Mouse (Mus musculus): Measurements from ENCODE around the gene Sergef. TPM values are rescaled to one million over a fixed set of nuclear protein-coding genes. Genes with fewer than 3 reads are reported as not detected.

Gene Sergef
- polyA plus RNA-seq, 1 experiment from 2014 or later: 34.5 TPM

DNA sequence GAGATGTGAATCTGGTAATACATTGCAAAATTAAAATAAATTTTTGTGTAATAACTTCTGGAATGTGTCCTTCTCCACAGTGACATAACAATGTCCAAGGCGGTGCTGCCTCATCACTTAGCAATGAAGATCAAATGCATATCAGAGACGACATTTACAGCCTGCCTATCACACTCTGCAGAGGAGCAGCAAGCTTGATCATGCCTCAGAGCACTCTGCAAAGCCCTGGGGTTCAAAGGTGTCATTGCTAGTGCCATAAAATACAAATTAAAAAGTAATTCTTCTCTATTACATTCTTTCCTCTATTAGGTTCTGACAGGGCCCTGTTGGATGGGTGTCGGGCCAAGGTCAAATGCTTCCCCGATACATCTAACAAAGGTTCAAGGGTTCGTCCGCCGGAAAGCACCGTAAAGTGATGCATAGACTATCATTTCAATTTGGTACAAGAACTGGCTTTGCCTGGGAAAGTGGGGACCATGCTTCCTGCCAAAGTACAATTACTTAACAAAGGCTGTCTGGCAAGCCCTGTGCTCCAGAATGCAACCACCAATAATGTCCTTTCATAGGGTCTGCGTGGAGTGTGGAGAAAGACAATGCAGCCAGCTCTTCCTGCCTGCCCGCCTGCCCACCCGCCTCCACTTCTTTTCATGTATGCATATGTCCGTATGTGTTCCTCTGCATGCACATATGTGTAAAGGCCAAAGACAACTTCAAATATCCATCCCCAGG is 130.9 kb downstream of the Sergef start:
- Histone ChIP-seq H3K4me3 (no peak overlapping the region), H3K27ac (peak overlapping the region; percentile 86), H3K27me3 (peaks cover 20% of the 10 kb centered on the region; the same call in 1 of the 2 replicates), H3K9ac (no peak overlapping the region), H3K4me2 (0 out of 2 replicates have a peak overlapping the region, but pooled peaks have one; percentile 6), H3K9me3 (no peaks in the 10 kb centered on the region), H3K4me1 (replicated peaks) (peaks cover 32% of the 10 kb centered on the region), H3K36me3 (no peaks in the 10 kb centered on the region)
- WGBS: 28% methylated on average over 12 of the region's 12 CpGs
- ATAC-seq (ENCODE audit: low FRiP score): peak; percentile 40

DNA sequence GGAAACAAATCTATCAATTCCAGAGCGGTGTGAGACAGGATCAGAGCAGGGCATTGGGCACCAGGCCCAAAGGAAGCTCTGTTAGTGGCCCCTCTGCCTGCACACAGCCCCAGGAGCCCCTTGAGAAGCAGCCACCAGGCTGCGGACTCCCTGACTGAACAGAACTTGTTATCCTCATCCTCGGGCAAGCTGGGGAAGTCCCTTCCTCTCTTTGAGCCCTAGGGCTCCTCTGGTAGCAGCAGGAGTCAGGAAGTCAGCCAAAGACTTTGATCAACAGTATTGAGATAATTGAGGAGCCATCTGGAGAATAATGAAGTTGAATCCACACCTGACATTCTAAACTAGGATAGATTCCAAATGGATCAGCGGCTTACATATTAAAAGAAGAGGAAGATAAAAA is 135.4 kb downstream of the Sergef start:
- Histone ChIP-seq H3K9ac (no peak overlapping the region), H3K4me1 (replicated peaks) (peaks cover 11% of the 10 kb centered on the region), H3K9me3 (no peaks in the 10 kb centered on the region), H3K27ac (no peak overlapping the region), H3K4me2 (no peak overlapping the region), H3K4me3 (no peak overlapping the region), H3K36me3 (peaks cover 7% of the 10 kb centered on the region), H3K27me3 (peaks cover 22% of the 10 kb centered on the region)
- WGBS: 51% methylated on average over 4 of the region's 4 CpGs
- no peak for ATAC-seq (ENCODE audit: low FRiP score)

DNA sequence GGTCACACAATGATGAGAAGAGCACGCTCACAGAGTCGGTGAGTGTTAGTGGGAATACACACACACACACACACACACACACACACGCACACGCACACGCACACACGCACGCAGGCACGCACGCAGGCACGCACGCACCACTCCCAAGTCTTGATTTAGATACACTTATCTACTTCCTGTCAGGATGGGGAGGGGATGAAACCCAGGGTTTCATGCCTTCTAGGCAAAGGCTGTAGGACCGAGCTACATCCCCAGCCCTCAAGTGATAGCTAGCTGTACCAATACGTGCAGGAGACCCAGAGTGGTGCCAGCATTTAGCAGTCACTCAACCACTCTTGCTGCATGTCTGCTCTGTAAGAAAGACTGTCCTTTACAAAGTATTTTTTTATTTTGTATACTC is 137.0 kb downstream of the Sergef start:
- no peak for ATAC-seq (ENCODE audit: low FRiP score)
- Histone ChIP-seq H3K9ac (no peak overlapping the region), H3K9me3 (no peaks in the 10 kb centered on the region), H3K27me3 (peaks cover 19% of the 10 kb centered on the region), H3K27ac (no peak overlapping the region), H3K4me2 (no peak overlapping the region), H3K36me3 (peaks cover 7% of the 10 kb centered on the region), H3K4me1 (replicated peaks) (peaks cover 4% of the 10 kb centered on the region; the same call in 1 of the 2 replicates), H3K4me3 (no peak overlapping the region)
- WGBS: 91% methylated on average over 13 of the region's 13 CpGs

DNA sequence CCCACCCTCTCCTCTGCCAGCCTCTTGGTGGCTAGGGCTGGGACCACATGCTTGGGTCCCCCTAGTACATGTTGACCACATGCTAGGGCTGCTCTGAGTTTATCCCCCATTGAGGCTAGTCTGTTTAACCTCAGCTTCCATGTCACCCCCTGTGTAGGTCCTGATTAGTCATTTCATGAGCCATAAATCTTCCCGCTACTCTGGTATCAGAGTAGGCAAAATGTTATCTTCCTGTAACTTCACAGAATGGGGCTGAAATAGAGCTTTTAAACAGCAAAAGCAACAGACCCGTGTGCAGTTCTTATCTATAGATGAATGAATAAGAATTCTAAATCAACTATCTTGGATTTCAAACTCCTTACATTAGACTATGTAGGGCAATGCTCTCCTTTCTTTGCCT is 138.1 kb downstream of the Sergef start:
- Histone ChIP-seq H3K27me3 (peaks cover 18% of the 10 kb centered on the region), H3K4me1 (replicated peaks) (peaks cover 4% of the 10 kb centered on the region; the same call in 1 of the 2 replicates)
- WGBS: 92% methylated on average over 2 of the region's 2 CpGs

DNA sequence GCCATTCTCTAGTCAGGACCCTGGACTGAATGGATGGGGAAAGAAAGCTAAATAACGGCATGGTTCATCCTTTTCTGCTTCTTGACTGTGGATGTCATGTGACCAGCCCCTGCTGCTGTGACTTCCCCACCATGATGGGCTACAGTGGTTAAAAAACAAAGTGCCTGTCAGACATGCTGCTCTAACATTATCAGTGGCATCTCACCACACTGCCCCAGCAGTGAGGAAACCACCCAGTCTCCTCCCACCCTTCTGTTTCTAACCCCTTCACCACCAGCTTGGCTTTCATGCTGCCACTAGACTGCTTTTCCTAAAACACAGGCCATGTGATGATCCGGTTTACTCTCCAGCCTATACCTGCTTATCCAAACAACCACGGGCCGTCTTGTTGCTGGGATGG is 140.0 kb downstream of the Sergef start:
- H3K9me3 ChIP-seq: no peaks in the 10 kb centered on the region
- H3K4me2 ChIP-seq: no peak overlapping the region
- ATAC-seq (ENCODE audit: low FRiP score): no peak
- H3K36me3 ChIP-seq: peaks cover 7% of the 10 kb centered on the region
- H3K4me1 ChIP-seq (replicated peaks): peaks cover 4% of the 10 kb centered on the region; the same call in 1 of the 2 replicates
- H3K9ac ChIP-seq: no peak overlapping the region
- no peak overlapping the region for H3K27ac ChIP-seq
- H3K27me3 ChIP-seq: peaks cover 10% of the 10 kb centered on the region
- H3K4me3 ChIP-seq: no peak overlapping the region
- WGBS: over 99% methylated on average over 4 of the region's 4 CpGs

More for the DNA sequence above, 138.1 kb downstream of the Sergef start:
- no peak for ATAC-seq (ENCODE audit: low FRiP score)
- Histone ChIP-seq H3K9ac (no peak overlapping the region), H3K4me2 (no peak overlapping the region), H3K4me3 (no peak overlapping the region), H3K9me3 (no peaks in the 10 kb centered on the region), H3K36me3 (peaks cover 7% of the 10 kb centered on the region), H3K27ac (no peak overlapping the region)

DNA sequence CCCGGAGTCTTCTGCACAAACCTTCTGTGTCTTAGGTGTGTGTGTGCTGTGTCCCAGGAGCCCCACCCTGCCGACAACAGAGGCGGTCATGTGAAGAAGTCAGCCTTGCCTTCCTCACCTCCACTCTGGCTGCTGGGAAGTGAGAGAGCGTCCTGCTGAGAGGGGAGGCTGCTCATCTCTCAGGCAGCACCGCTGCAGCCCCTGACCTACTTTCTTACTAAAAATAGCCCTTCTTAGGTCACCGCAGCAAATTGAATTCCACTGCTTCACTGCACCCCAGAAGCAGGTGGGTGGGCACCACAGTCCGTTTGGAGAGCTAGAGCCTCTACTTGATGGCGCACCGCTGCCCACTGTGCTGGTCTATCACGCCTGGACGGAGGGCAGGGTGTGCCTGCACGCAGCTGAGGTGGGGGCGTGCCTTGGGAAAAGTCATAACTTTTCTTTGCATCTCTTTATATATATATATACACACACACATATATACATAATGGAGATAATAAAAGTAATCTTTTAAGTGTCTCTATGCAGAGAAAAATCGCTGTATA is 147.4 kb downstream of the Sergef start:
- no peaks in the 10 kb centered on the region for H3K9me3 ChIP-seq
- H3K27me3 ChIP-seq: no peaks in the 10 kb centered on the region
- WGBS: 64% methylated on average over 14 of the region's 14 CpGs
- no peak overlapping the region for H3K4me3 ChIP-seq
- H3K4me2 ChIP-seq: no peak overlapping the region
- H3K4me1 ChIP-seq (replicated peaks): peaks cover 5% of the 10 kb centered on the region; the same call in 1 of the 2 replicates
- ATAC-seq (ENCODE audit: low FRiP score): no peak
- no peak overlapping the region for H3K9ac ChIP-seq
- H3K27ac ChIP-seq: no peak overlapping the region
- H3K36me3 ChIP-seq: no peaks in the 10 kb centered on the region

DNA sequence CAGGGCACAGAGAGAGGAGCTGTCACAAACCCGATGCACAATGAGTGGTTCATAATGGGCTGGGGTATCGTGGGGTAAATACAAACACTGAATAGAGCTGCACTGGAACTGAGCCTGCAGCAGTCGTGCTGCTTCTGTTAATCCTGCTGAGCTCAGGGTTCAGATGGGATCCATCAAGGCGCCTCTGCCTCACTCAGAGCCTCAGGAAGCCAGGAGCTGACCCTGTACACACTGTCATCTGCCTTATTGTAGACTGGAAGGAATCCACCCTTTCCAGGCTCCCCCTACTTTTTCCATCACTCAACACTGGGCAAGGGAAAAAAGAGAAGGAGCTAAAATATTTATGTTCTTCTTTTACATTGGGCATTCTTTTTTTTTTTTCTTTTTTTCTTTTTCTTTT is 152.3 kb downstream of the Sergef start:
- Histone ChIP-seq H3K4me3 (no peak overlapping the region), H3K36me3 (no peaks in the 10 kb centered on the region), H3K27me3 (no peaks in the 10 kb centered on the region), H3K4me2 (no peak overlapping the region), H3K4me1 (replicated peaks) (peaks cover 17% of the 10 kb centered on the region), H3K9ac (no peak overlapping the region), H3K27ac (peak overlapping the region; percentile 15; the same call in 1 of the 2 replicates), H3K9me3 (no peaks in the 10 kb centered on the region)
- WGBS: 55% methylated on average over 4 of the region's 4 CpGs
- no peak for ATAC-seq (ENCODE audit: low FRiP score)

DNA sequence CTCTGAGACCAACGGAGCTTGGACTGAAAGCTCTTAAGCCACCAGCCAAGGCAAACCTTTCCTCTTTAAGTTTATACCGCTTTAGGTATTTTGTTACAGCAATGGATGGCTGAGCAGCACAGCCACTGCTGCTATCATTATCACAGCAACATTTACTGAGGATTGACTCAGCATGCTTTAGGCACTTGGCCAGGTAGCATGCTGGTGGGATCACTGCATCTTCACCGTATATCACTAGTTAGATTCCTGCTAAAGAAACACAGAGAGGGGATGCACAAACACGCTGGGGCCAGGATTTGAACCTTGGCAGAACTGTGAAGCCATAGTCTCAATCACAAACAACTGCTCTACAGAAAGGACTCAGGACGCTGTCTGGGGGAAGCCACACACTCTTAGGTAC is 152.8 kb downstream of the Sergef start:
- Histone ChIP-seq H3K27ac (no peak overlapping the region), H3K9ac (no peak overlapping the region), H3K27me3 (no peaks in the 10 kb centered on the region), H3K36me3 (no peaks in the 10 kb centered on the region), H3K4me3 (no peak overlapping the region), H3K4me1 (replicated peaks) (peaks cover 14% of the 10 kb centered on the region), H3K9me3 (no peaks in the 10 kb centered on the region), H3K4me2 (no peak overlapping the region)
- ATAC-seq (ENCODE audit: low FRiP score): no peak
- WGBS: 84% methylated on average over 5 of the region's 5 CpGs

DNA sequence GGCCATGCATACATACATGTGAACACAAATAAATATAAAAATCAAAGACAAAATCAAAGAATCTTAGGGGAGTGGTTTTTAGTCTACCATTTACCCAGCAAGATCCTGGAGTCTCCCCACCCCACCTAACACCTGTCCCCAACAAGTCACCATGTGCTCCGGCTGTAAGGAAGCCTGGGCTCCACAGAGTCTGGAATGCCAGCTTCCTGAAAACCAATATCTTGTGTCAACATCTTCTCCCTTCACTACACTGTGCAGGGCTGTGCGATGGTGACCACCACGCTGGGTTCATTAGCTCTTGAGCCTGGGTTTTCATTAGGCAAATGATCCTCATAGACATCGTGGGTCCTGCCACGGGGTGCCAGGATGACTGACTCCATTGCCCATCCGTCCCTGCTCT is 155.4 kb downstream of the Sergef start:
- ATAC-seq (ENCODE audit: low FRiP score): no peak
- Histone ChIP-seq H3K4me3 (no peak overlapping the region), H3K9me3 (no peaks in the 10 kb centered on the region), H3K4me1 (replicated peaks) (peaks cover 19% of the 10 kb centered on the region), H3K4me2 (no peak overlapping the region), H3K27me3 (no peaks in the 10 kb centered on the region), H3K9ac (no peak overlapping the region), H3K36me3 (no peaks in the 10 kb centered on the region), H3K27ac (no peak overlapping the region)
- WGBS: 92% methylated on average over 6 of the region's 6 CpGs

DNA sequence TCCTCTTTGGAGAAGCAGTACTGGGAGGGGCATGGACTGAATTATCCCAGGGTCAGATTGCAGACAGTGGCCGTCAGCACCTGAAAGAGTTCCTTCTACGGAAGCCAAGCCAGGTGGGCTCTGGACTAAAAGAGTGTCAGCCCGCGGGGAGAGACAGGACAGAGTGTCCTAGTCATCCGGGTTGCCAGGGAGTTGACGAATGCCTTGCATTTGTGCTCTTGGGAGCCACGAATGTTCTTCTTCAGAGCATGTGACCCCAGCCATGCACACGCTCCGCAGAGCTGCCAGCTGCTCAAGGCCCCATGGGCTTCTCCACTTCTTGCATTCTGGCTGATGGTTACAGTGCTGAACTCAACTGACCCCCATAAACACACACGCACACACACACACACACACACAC is 156.6 kb downstream of the Sergef start:
- ATAC-seq (ENCODE audit: low FRiP score): no peak
- WGBS: 51% methylated on average over 10 of the region's 10 CpGs

DNA sequence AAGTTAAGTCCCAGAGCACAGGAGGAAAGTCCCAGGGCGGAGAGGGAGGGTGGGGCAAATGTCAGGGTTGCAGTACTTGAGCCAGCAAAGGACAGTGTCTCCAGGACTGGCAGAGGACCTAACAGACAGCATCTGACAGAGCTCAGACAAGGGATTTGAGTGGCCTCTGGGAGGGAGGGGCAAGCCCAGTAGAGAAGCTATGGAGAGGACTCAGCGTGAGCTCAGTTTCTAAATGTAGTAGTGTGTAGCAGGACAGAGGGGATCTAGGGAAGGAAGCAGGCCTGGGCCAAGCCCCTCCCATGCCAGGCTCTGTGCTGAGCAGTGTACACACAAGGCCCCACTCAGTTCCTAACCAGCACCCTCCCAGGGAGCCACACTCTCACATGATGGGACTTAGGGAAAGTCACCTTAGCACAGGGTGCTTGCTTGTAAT is 157.5 kb downstream of the Sergef start:
- no peaks in the 10 kb centered on the region for H3K36me3 ChIP-seq
- peaks cover 19% of the 10 kb centered on the region for H3K4me1 ChIP-seq (replicated peaks)
- H3K27ac ChIP-seq: no peak overlapping the region
- H3K9ac ChIP-seq: no peak overlapping the region
- WGBS: 80% methylated on average over 2 of the region's 2 CpGs
- no peaks in the 10 kb centered on the region for H3K9me3 ChIP-seq
- no peak for ATAC-seq (ENCODE audit: low FRiP score)
- no peaks in the 10 kb centered on the region for H3K27me3 ChIP-seq
- H3K4me2 ChIP-seq: no peak overlapping the region
- no peak overlapping the region for H3K4me3 ChIP-seq

More for the DNA sequence above, 156.6 kb downstream of the Sergef start:
- Histone ChIP-seq H3K36me3 (no peaks in the 10 kb centered on the region), H3K27me3 (no peaks in the 10 kb centered on the region), H3K4me2 (no peak overlapping the region), H3K9me3 (no peaks in the 10 kb centered on the region), H3K9ac (no peak overlapping the region), H3K4me3 (no peak overlapping the region), H3K4me1 (replicated peaks) (peaks cover 19% of the 10 kb centered on the region), H3K27ac (peak overlapping the region; percentile 18; the same call in 1 of the 2 replicates)

DNA sequence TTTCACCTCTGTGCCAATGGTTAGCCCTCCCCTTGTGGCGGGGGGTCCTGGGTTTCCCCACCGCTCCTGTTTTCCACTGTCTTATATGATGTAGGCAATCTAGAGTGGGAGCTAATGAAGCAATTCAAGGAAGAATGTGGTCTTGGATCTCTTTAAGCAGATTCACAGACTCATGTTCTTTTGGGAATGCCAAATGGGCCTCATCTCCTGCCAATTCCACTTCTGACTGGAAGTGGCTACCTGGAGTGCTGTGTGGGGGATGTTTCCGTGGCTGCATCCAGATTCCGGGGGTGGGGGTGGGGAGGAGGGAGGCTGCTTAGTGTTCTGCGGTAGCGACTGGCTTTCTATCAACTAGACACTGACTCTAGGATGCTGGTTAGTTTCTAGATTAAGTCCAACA is 159.8 kb downstream of the Sergef start:
- Histone ChIP-seq H3K36me3 (no peaks in the 10 kb centered on the region), H3K4me2 (no peak overlapping the region), H3K4me1 (replicated peaks) (peaks cover 25% of the 10 kb centered on the region), H3K9me3 (no peaks in the 10 kb centered on the region), H3K27me3 (no peaks in the 10 kb centered on the region), H3K27ac (peak overlapping the region; percentile 40), H3K9ac (no peak overlapping the region), H3K4me3 (no peak overlapping the region)
- WGBS: 67% methylated on average over 6 of the region's 6 CpGs
- ATAC-seq (ENCODE audit: low FRiP score): no peak

DNA sequence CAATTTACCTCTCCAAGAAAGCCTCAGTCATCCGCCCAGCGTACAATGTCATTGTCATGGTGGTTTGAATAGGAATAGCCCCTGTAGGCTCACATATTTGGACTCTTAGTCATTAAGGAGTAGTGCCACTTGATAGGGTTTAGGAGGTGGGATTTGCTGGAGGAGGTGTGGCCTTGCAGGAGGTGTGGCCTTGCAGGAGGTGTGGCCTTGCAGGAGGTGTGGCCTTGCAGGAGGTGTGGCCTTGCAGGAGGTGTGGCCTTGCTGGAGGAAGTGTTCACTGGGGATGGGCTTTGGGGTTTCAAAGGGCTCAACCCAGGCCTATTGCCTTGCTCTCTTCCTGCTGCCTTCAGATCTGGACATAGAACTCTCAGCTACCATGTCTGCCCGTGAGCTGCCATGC is 162.2 kb downstream of the Sergef start:
- peaks cover 34% of the 10 kb centered on the region for H3K4me1 ChIP-seq (replicated peaks)
- H3K4me2 ChIP-seq: no peak overlapping the region
- H3K9ac ChIP-seq: no peak overlapping the region
- H3K27me3 ChIP-seq: no peaks in the 10 kb centered on the region
- WGBS: 94% methylated on average over 3 of the region's 3 CpGs
- H3K27ac ChIP-seq: no peak overlapping the region
- ATAC-seq (ENCODE audit: low FRiP score): no peak
- H3K4me3 ChIP-seq: no peak overlapping the region
- no peaks in the 10 kb centered on the region for H3K9me3 ChIP-seq
- H3K36me3 ChIP-seq: no peaks in the 10 kb centered on the region

All from hindbrain, embryonic 13.5 days (tissue).